Mouse (Mus musculus): ENCODE results near the gene Loxl1. TPM values are rescaled to one million over a fixed set of nuclear protein-coding genes. Genes with fewer than 3 reads are reported as not detected.
"Not testable (repeated sequence)": the region's sequence is repeated elsewhere in the genome, so short reads cannot be mapped to it uniquely, and the experiment has no call there.

Loxl1 gene
- total RNA-seq, 2 experiments from 2014 or later = 3.2 to 3.3 TPM

GRCm38 (mm10) chr9:58271109-58271508 lies 41.9 kb downstream of the Loxl1 start:
- no peak overlapping the region for H3K27ac ChIP-seq
- no peak for TF ChIP-seq CTCF (conservative IDR thresholded peaks at IDR 0.05)
- no peak for DNase-seq (ENCODE audit: low spot score in 2 of 2)
- no peak overlapping the region for H3K4me3 ChIP-seq

- no peak overlapping the region for H3K4me3 ChIP-seq
- no peak overlapping the region for H3K27ac ChIP-seq
- DNase-seq (ENCODE audit: low spot score in 2 of 2) = no peak
- TF ChIP-seq CTCF (conservative IDR thresholded peaks at IDR 0.05) = no peak
Measured at GRCm38 (mm10) chr9:58270081-58270480, 42.9 kb downstream of the Loxl1 start.

- Histone ChIP-seq H3K27ac (no peak overlapping the region), H3K4me3 (no peak overlapping the region)
- DNase-seq (ENCODE audit: low spot score in 2 of 2) = peak in 1 of 2 experiments; percentile 59
- peak; percentile 81 for TF ChIP-seq CTCF (conservative IDR thresholded peaks at IDR 0.05)
Measured at GRCm38 (mm10) chr9:58268384-58269313, 44.3 kb downstream of the Loxl1 start.

GRCm38 (mm10) chr9:58267046-58267445 lies 45.9 kb downstream of the Loxl1 start:
- no peak overlapping the region for H3K27ac ChIP-seq
- no peak for DNase-seq (ENCODE audit: low spot score in 2 of 2)
- no peak for TF ChIP-seq CTCF (conservative IDR thresholded peaks at IDR 0.05)
- H3K4me3 ChIP-seq = no peak overlapping the region

DNA sequence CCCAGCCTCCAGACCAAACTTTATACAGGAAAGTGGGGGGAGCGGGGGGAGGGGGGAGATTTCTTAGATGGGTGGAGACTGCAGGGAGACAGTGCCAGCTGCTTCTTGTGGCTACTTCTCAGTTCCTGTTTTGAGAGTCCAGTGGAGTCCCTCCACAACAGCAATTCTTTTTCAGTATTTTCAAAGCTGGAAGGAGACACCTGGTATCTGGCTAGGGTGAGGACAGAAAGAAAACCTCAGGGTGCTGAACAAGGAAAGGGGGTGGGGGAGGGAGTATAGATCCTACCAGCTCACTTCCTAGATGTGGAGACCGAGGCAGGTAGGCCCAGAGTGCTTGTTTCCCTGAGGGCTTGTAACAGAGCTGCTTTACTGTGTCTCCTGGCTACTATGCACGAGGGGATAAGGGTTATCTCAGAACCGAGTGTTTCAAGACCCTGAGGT lies 46.4 kb downstream of the Loxl1 start:
- DNase-seq (ENCODE audit: low spot score in 2 of 2) = no peak
- TF ChIP-seq CTCF (conservative IDR thresholded peaks at IDR 0.05) = no peak
- H3K4me3 ChIP-seq = no peak overlapping the region
- no peak overlapping the region for H3K27ac ChIP-seq

GRCm38 (mm10) chr9:58265368-58265767 lies 47.6 kb downstream of the Loxl1 start:
- no peak overlapping the region for H3K27ac ChIP-seq
- no peak overlapping the region for H3K4me3 ChIP-seq
- DNase-seq (ENCODE audit: low spot score in 2 of 2) = no peak
- TF ChIP-seq CTCF (conservative IDR thresholded peaks at IDR 0.05) = no peak

GRCm38 (mm10) chr9:58262507-58262906 lies 50.5 kb downstream of the Loxl1 start:
- no peak for DNase-seq (ENCODE audit: low spot score in 2 of 2)
- TF ChIP-seq CTCF (conservative IDR thresholded peaks at IDR 0.05) = no peak
- H3K4me3 ChIP-seq = no peak overlapping the region
- H3K27ac ChIP-seq = no peak overlapping the region

- no peak for DNase-seq (ENCODE audit: low spot score in 2 of 2)
- no peak for TF ChIP-seq CTCF (conservative IDR thresholded peaks at IDR 0.05)
- H3K4me3 ChIP-seq = no peak overlapping the region
- H3K27ac ChIP-seq = no peak overlapping the region
Measured at GRCm38 (mm10) chr9:58255704-58256685, 57.0 kb downstream of the Loxl1 start.

DNA sequence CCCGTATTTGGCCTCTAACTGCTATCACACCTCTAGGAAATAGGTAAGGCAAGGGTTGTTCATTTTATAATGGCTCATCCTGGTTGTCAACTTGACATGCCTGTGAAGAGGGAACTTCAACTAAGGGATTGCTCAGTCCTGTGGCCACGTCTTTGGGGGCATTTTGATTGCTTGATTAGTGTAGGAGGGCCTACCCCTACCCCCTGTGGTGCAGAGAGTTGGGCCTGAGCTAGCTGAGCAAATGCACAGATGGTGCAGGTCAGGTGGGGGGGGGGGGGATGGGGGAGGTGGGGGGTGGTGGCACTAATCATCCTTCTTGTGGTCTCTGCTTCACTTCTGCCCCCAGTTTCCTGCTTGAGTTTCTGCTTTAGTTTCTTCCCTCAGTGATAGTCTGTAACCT lies 57.9 kb downstream of the Loxl1 start:
- no peak for TF ChIP-seq CTCF (conservative IDR thresholded peaks at IDR 0.05)
- H3K27ac ChIP-seq = no peak overlapping the region
- H3K4me3 ChIP-seq = no peak overlapping the region
- DNase-seq (ENCODE audit: low spot score in 2 of 2) = no peak

GRCm38 (mm10) chr9:58253805-58254122 lies 59.2 kb downstream of the Loxl1 start:
- Histone ChIP-seq H3K27ac (peak overlapping the region; percentile 89), H3K4me3 (peak overlapping the region; percentile 90)
- DNase-seq (ENCODE audit: low spot score in 2 of 2) = not testable (repeated sequence)

DNA sequence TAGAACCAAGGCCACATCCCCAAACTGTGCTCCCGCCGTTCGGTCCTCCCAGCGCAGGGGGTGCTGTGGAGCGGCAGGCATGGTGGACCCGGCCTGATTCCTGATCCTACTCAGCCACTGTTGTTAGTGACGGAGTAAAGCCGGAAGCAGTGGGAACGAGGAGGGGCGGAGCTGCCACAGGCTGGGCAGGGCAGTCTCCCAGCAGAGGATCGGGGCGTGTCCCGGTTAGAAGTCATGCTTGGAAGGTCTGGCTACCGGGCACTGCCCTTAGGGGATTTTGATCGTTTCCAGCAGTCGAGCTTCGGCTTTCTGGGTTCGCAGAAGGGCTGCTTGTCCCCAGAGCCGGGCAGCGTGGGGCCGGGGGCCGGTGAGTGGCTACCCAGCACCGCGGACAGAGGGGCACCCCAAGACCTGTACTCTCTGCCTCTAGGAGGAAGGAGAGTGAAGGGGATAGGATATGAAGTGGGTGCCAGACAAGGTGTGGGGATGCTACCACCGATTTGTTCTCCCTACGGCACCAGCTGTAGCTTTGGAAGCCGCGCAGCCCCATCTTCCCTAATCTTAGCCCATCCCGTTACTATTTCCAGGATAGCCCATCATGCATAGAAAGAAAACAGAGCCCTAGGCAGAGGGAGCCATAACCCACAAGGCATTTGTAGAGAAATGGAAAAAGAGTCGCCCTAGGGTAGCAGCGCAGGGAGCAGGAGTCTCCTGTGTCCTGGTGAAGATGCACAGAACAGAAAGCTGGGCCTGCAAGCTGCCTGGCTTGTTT lies 59.8 kb downstream of the Loxl1 start, which contains the start of gene Stoml1:
Stoml1 (plus strand) TSS at position 132 of the 772 bp plus-strand sequence.
- DNase-seq (ENCODE audit: low spot score in 2 of 2) = peak; percentile 94 to 95
- peak; percentile 95 for TF ChIP-seq CTCF (conservative IDR thresholded peaks at IDR 0.05)
- H3K27ac ChIP-seq = peak within 1 kb of the TSS; percentile 89
- peak within 1 kb of the TSS; percentile 90 for H3K4me3 ChIP-seq

DNA sequence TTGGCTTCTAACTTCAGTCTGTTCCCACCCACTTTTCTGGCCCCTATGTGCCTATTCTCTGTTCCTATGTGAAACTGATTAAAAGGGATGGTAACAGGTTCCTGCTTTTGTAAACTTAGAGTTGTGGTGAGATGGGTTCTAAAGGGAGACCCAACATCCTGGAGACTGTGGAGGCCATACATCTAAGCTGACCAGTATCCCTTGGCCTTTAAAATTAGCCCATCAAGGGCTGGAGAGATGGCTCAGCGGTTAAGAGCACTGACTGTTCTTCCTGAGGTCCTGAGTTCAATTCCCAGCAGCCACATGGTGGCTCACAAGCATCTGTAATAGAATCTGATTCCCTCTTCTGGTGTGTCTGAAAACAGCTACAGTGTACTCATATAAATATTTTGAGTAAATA lies 62.3 kb downstream of the Loxl1 start:
- H3K27ac ChIP-seq; DNase-seq (ENCODE audit: low spot score in 2 of 2); H3K4me3 ChIP-seq: not testable (repeated sequence)

Data from layer of hippocampus, adult 2 months (tissue).